Mouse (Mus musculus) heart, embryonic 15.5 days (tissue): Measurements from ENCODE around the gene Rasa2. TPM values are rescaled to one million over a fixed set of nuclear protein-coding genes. Genes with fewer than 3 reads are reported as not detected.

Source experiments
- ATAC-seq: fragments of 200-750 bp; cut with Nextera tagmentation; replicated peaks from 2 replicates; pipeline ENCODE4 v1.8.0; 2017; ENCODE audit warnings: low read depth, moderate TSS enrichment; ENCODE audit not compliant: insufficient number of reproducible peaks, insufficient read depth, low FRiP score
- H3K27ac ChIP-seq: fragments of 300-500 bp; sonication (generic); 2 replicates; pipeline ENCODE4 v1.5.1; 2015; ENCODE audit warnings: mild to moderate bottlenecking, inconsistent platforms
- H3K27me3 ChIP-seq: fragments of 300-500 bp; sonication (generic); 2 replicates; pipeline ENCODE4 v1.6.1; 2015; ENCODE audit warnings: inconsistent platforms
- H3K36me3 ChIP-seq: fragments of 300-500 bp; sonication (generic); 2 replicates; pipeline ENCODE4 v1.6.1; 2015; ENCODE audit warnings: mild to moderate bottlenecking, inconsistent platforms
- H3K4me1 ChIP-seq: fragments of 300-500 bp; sonication (generic); replicated peaks from 2 replicates; pipeline ENCODE4 v1.6.1; 2015; ENCODE audit warnings: inconsistent platforms
- H3K4me2 ChIP-seq: fragments of 300-500 bp; sonication (generic); 2 replicates; pipeline ENCODE4 v1.6.1; 2015; ENCODE audit warnings: inconsistent platforms, mild to moderate bottlenecking, moderate library complexity
- H3K4me3 ChIP-seq: fragments of 300-500 bp; sonication (generic); 2 replicates; pipeline ENCODE4 v1.5.1; 2015; ENCODE audit warnings: mild to moderate bottlenecking, inconsistent platforms
- H3K9ac ChIP-seq: fragments of 300-500 bp; sonication (generic); 2 replicates; pipeline ENCODE4 v1.6.1; 2015; ENCODE audit warnings: mild to moderate bottlenecking, inconsistent platforms
- H3K9me3 ChIP-seq: fragments of 300-500 bp; sonication (generic); replicated peaks from 2 replicates; pipeline ENCODE4 v1.6.1; 2016; ENCODE audit warnings: inconsistent platforms
- WGBS: fragments of 180-500 bp; shearing (Covaris S2); methylation state at CpG from one replicate; pipeline ENCODE4 v1.1.7; 2015; ENCODE audit warnings: mixed read lengths; 5-methylcytosine and 5-hydroxymethylcytosine counted together
- polyA plus RNA-seq: library from polyadenylated mRNA; unstranded; fragments of >200 nt; fragmentation: Nextera tagmentation; extraction: Ambion mirVana; gene quantifications from 2 replicates; pipeline ENCODE4 v1.2.1, GENCODE M21; 2015

Gene Rasa2
- polyA plus RNA-seq, 1 experiment from 2014 or later: 13.1 TPM

GRCm38 (mm10) chr9:96637157-96637548 lies 5.7 kb upstream of the Rasa2 start:
- H3K4me3 ChIP-seq: no peak overlapping the region
- no peak overlapping the region for H3K9ac ChIP-seq
- peaks cover 4% of the 10 kb centered on the region; the same call in 1 of the 2 replicates for H3K27me3 ChIP-seq
- ATAC-seq: no peak
- H3K27ac ChIP-seq: no peak overlapping the region
- 0 out of 2 replicates have a peak, but pooled peaks cover 1% of the 10 kb centered on the region for H3K4me1 ChIP-seq
- H3K9me3 ChIP-seq: no peaks in the 10 kb centered on the region
- H3K36me3 ChIP-seq: no peaks in the 10 kb centered on the region
- WGBS: 69% methylated on average over 7 of the region's 7 CpGs
- H3K4me2 ChIP-seq: no peak overlapping the region

- Histone ChIP-seq H3K27me3 (peaks cover 4% of the 10 kb centered on the region; the same call in 1 of the 2 replicates), H3K36me3 (no peaks in the 10 kb centered on the region), H3K9ac (no peak overlapping the region), H3K4me3 (no peak overlapping the region), H3K4me1 (0 out of 2 replicates have a peak, but pooled peaks cover 6% of the 10 kb centered on the region), H3K4me2 (no peak overlapping the region), H3K27ac (no peak overlapping the region), H3K9me3 (no peaks in the 10 kb centered on the region)
- 53% methylated on average over 9 of the region's 9 CpGs for WGBS
- no peak for ATAC-seq
Measured at GRCm38 (mm10) chr9:96636423-96637156, 5.2 kb upstream of the Rasa2 start.

- Histone ChIP-seq H3K4me2 (no peak overlapping the region), H3K4me1 (0 out of 2 replicates have a peak, but pooled peaks cover 6% of the 10 kb centered on the region), H3K4me3 (no peak overlapping the region), H3K27me3 (peaks cover 4% of the 10 kb centered on the region; the same call in 1 of the 2 replicates), H3K36me3 (no peaks in the 10 kb centered on the region), H3K9ac (no peak overlapping the region), H3K27ac (no peak overlapping the region), H3K9me3 (no peaks in the 10 kb centered on the region)
- 70% methylated on average over 3 of the region's 3 CpGs for WGBS
- no peak for ATAC-seq
Measured at GRCm38 (mm10) chr9:96635899-96636298, 4.5 kb upstream of the Rasa2 start.

- ATAC-seq: no peak
- H3K4me3 ChIP-seq: no peak overlapping the region
- no peak overlapping the region for H3K27ac ChIP-seq
- 65% methylated on average over 6 of the region's 6 CpGs for WGBS
- H3K9ac ChIP-seq: no peak overlapping the region
- H3K9me3 ChIP-seq: no peaks in the 10 kb centered on the region
- H3K36me3 ChIP-seq: no peaks in the 10 kb centered on the region
- H3K27me3 ChIP-seq: peaks cover 4% of the 10 kb centered on the region; the same call in 1 of the 2 replicates
- no peak overlapping the region for H3K4me2 ChIP-seq
- H3K4me1 ChIP-seq: peaks cover 8% of the 10 kb centered on the region; the same call in 1 of the 2 replicates
Measured at GRCm38 (mm10) chr9:96635176-96635575, 3.8 kb upstream of the Rasa2 start.

- Histone ChIP-seq H3K27me3 (peaks cover 4% of the 10 kb centered on the region; the same call in 1 of the 2 replicates), H3K27ac (no peak overlapping the region), H3K36me3 (no peaks in the 10 kb centered on the region), H3K4me3 (no peak overlapping the region), H3K9ac (no peak overlapping the region), H3K4me2 (no peak overlapping the region), H3K4me1 (peaks cover 11% of the 10 kb centered on the region; the same call in 1 of the 2 replicates), H3K9me3 (no peaks in the 10 kb centered on the region)
- WGBS: 72% methylated on average over 2 of the region's 2 CpGs
- ATAC-seq: no peak
Measured at GRCm38 (mm10) chr9:96633771-96634170, 2.4 kb upstream of the Rasa2 start.

GRCm38 (mm10) chr9:96632756-96633155 lies 1.3 kb upstream of the Rasa2 start:
- peaks cover 16% of the 10 kb centered on the region for H3K4me1 ChIP-seq
- 61% methylated on average over 7 of the region's 7 CpGs for WGBS
- H3K4me3 ChIP-seq: no peak overlapping the region
- no peak overlapping the region for H3K9ac ChIP-seq
- H3K4me2 ChIP-seq: no peak overlapping the region
- no peaks in the 10 kb centered on the region for H3K9me3 ChIP-seq
- H3K36me3 ChIP-seq: no peaks in the 10 kb centered on the region
- no peak for ATAC-seq
- peaks cover 4% of the 10 kb centered on the region; the same call in 1 of the 2 replicates for H3K27me3 ChIP-seq
- no peak overlapping the region for H3K27ac ChIP-seq

- Histone ChIP-seq H3K27ac (no peak overlapping the region), H3K4me1 (peaks cover 21% of the 10 kb centered on the region), H3K27me3 (peaks cover 4% of the 10 kb centered on the region; the same call in 1 of the 2 replicates), H3K9ac (peak overlapping the region; percentile 98; the same call in 1 of the 2 replicates), H3K4me3 (peak overlapping the region; percentile 98), H3K4me2 (peak overlapping the region; percentile 88), H3K36me3 (no peaks in the 10 kb centered on the region), H3K9me3 (no peaks in the 10 kb centered on the region)
- ATAC-seq: no peak
- WGBS: 59% methylated on average over 6 of the region's 6 CpGs
Measured at GRCm38 (mm10) chr9:96632073-96632690, 765 bp upstream of the Rasa2 start.

GRCm38 (mm10) chr9:96630571-96631388 lies 637 bp downstream of the Rasa2 start:
- H3K9me3 ChIP-seq: no peaks in the 10 kb centered on the region
- peaks cover 21% of the 10 kb centered on the region for H3K4me1 ChIP-seq
- WGBS: 1% methylated on average over 97 of the region's 105 CpGs
- peak overlapping the region; percentile 98 for H3K9ac ChIP-seq
- H3K36me3 ChIP-seq: no peaks in the 10 kb centered on the region
- peak overlapping the region; percentile 97 for H3K27ac ChIP-seq
- peak overlapping the region; percentile 98 for H3K4me3 ChIP-seq
- ATAC-seq: peak; percentile 84
- H3K27me3 ChIP-seq: peaks cover 4% of the 10 kb centered on the region; the same call in 1 of the 2 replicates
- peak overlapping the region; percentile 88 for H3K4me2 ChIP-seq

GRCm38 (mm10) chr9:96629151-96629550 lies 2.3 kb downstream of the Rasa2 start:
- no peaks in the 10 kb centered on the region for H3K9me3 ChIP-seq
- no peak overlapping the region for H3K27ac ChIP-seq
- no peaks in the 10 kb centered on the region for H3K36me3 ChIP-seq
- peaks cover 21% of the 10 kb centered on the region for H3K4me1 ChIP-seq
- 54% methylated on average over 4 of the region's 4 CpGs for WGBS
- H3K4me3 ChIP-seq: no peak overlapping the region
- no peak overlapping the region for H3K4me2 ChIP-seq
- no peak overlapping the region for H3K9ac ChIP-seq
- peaks cover 4% of the 10 kb centered on the region; the same call in 1 of the 2 replicates for H3K27me3 ChIP-seq
- ATAC-seq: no peak

- H3K4me2 ChIP-seq: no peak overlapping the region
- no peaks in the 10 kb centered on the region for H3K9me3 ChIP-seq
- H3K36me3 ChIP-seq: no peaks in the 10 kb centered on the region
- no peak for ATAC-seq
- peaks cover 4% of the 10 kb centered on the region; the same call in 1 of the 2 replicates for H3K27me3 ChIP-seq
- no peak overlapping the region for H3K4me3 ChIP-seq
- H3K27ac ChIP-seq: no peak overlapping the region
- H3K9ac ChIP-seq: no peak overlapping the region
- WGBS: 23% methylated on average over 5 of the region's 5 CpGs
- peaks cover 21% of the 10 kb centered on the region for H3K4me1 ChIP-seq
Measured at GRCm38 (mm10) chr9:96627557-96628085, 3.8 kb downstream of the Rasa2 start.

GRCm38 (mm10) chr9:96627042-96627441 lies 4.4 kb downstream of the Rasa2 start:
- Histone ChIP-seq H3K9ac (no peak overlapping the region), H3K9me3 (no peaks in the 10 kb centered on the region), H3K27ac (no peak overlapping the region), H3K27me3 (no peaks in the 10 kb centered on the region), H3K4me3 (no peak overlapping the region), H3K4me2 (no peak overlapping the region), H3K36me3 (no peaks in the 10 kb centered on the region), H3K4me1 (peaks cover 20% of the 10 kb centered on the region)
- no peak for ATAC-seq
- WGBS: 67% methylated on average over 1 of the region's 1 CpGs
